In genomic region chr17:86947840-86948796, GRCm38 (mm10) we compare ENCODE assay signal across 11 mouse cellular contexts. TPM values are rescaled to one million over a fixed set of nuclear protein-coding genes. Genes with fewer than 3 reads are reported as not detected.
DNase-seq lines count a peak whose midpoint lies in the region; ATAC-seq lines count a peak whose summit lies in the region.
"Had no signal": no experiment of that assay in that cellular context is flagged by ENCODE, and none has a peak within 500 bp of the region (broad histone marks: within the 10 kb centered on the region; RNA-seq: fewer than 3 reads in every experiment).

Gene Atp6v1e2 (minus strand): TSS chr17:86947897.

- no peaks in the 10 kb centered on the region for H3K4me1 ChIP-seq in kidney, embryonic 14.5 days (ENCODE audit: control insufficient read depth, insufficient read depth, low read length)
- H3K4me1 ChIP-seq in embryonic facial prominence, embryonic 13.5 days: 0 out of 2 replicates have a peak, but pooled peaks cover 3% of the 10 kb centered on the region
- peaks cover 8% of the 10 kb centered on the region for H3K4me1 ChIP-seq in midbrain, embryonic 12.5 days
- H3K4me1 ChIP-seq: neural tube, embryonic 12.5 days had no signal

- peak; percentile 50 to 57 for DNase-seq in kidney, adult 8-10 months
- peak; percentile 44 to 53 for DNase-seq in gastrocnemius, postnatal 36 days
- DNase-seq in c-Kit-positive CD71-positive TER-119-positive erythroid progenitor cells, embryonic 14.5 days (ENCODE audit: low spot score): no peak
- DNase-seq in heart, adult 9 months (ENCODE audit: low spot score in 2 of 2): no peak
- DNase-seq in heart, postnatal 14 days: no peak
- DNase-seq: liver, postnatal 0 days had no signal

- H3K4me3 ChIP-seq in kidney, embryonic 14.5 days (ENCODE audit: low read length): no peak within 1 kb of the TSS
- no peak within 1 kb of the TSS for H3K4me3 ChIP-seq in embryonic facial prominence, embryonic 13.5 days
- H3K4me3 ChIP-seq in midbrain, embryonic 12.5 days: no peak within 1 kb of the TSS
- H3K4me3 ChIP-seq: neural tube, embryonic 12.5 days had no signal

- H3K4me2 ChIP-seq in kidney, embryonic 14.5 days (replicated peaks; ENCODE audit: low read depth, low read length): no peak within 1 kb of the TSS
- H3K4me2 ChIP-seq in embryonic facial prominence, embryonic 13.5 days: no peak within 1 kb of the TSS
- 0 out of 2 replicates have a peak within 1 kb of the TSS, but pooled peaks have one; percentile 3 for H3K4me2 ChIP-seq in midbrain, embryonic 12.5 days (replicated peaks)
- H3K4me2 ChIP-seq: neural tube, embryonic 12.5 days had no signal

- H3K9ac ChIP-seq in kidney, embryonic 14.5 days (ENCODE audit: low read depth, low read length): no peak within 1 kb of the TSS
- H3K9ac ChIP-seq in embryonic facial prominence, embryonic 13.5 days: peak within 1 kb of the TSS; percentile 32; the same call in 1 of the 2 replicates
- H3K9ac ChIP-seq in midbrain, embryonic 12.5 days (replicated peaks): 0 out of 2 replicates have a peak within 1 kb of the TSS, but pooled peaks have one; percentile 21
- H3K9ac ChIP-seq: liver, postnatal 0 days; neural tube, embryonic 12.5 days had no signal

- H3K36me3 ChIP-seq in kidney, embryonic 14.5 days (ENCODE audit: control insufficient read depth, insufficient read depth, low read length): no peaks in the 10 kb centered on the region
- H3K36me3 ChIP-seq in embryonic facial prominence, embryonic 13.5 days: no peaks in the 10 kb centered on the region
- H3K36me3 ChIP-seq in midbrain, embryonic 12.5 days: no peaks in the 10 kb centered on the region
- H3K36me3 ChIP-seq: neural tube, embryonic 12.5 days had no signal

- H3K27me3 ChIP-seq in kidney, embryonic 14.5 days (ENCODE audit: control insufficient read depth, insufficient read depth, low read length): no peaks in the 10 kb centered on the region
- no peaks in the 10 kb centered on the region for H3K27me3 ChIP-seq in embryonic facial prominence, embryonic 13.5 days
- H3K27me3 ChIP-seq in midbrain, embryonic 12.5 days: 0 out of 2 replicates have a peak, but pooled peaks cover 4% of the 10 kb centered on the region
- H3K27me3 ChIP-seq: neural tube, embryonic 12.5 days had no signal

- H3K27ac ChIP-seq in kidney, embryonic 14.5 days (ENCODE audit: low read depth, low read length): no peak within 1 kb of the TSS
- H3K27ac ChIP-seq in embryonic facial prominence, embryonic 13.5 days: no peak within 1 kb of the TSS
- H3K27ac ChIP-seq in midbrain, embryonic 12.5 days (replicated peaks): peak within 1 kb of the TSS; percentile 60
- H3K27ac ChIP-seq: neural tube, embryonic 12.5 days had no signal

- H3K9me3 ChIP-seq in kidney, embryonic 14.5 days (ENCODE audit: control insufficient read depth, low read length): no peaks in the 10 kb centered on the region
- no peaks in the 10 kb centered on the region for H3K9me3 ChIP-seq in embryonic facial prominence, embryonic 13.5 days
- H3K9me3 ChIP-seq in midbrain, embryonic 12.5 days: no peaks in the 10 kb centered on the region
- H3K9me3 ChIP-seq: neural tube, embryonic 12.5 days had no signal

- WGBS in kidney, embryonic 14.5 days: 84% methylated on average over 28 of the region's 28 CpGs
- WGBS in embryonic facial prominence, embryonic 13.5 days: 68% methylated on average over 28 of the region's 28 CpGs
- WGBS in midbrain, embryonic 12.5 days: 72% methylated on average over 28 of the region's 28 CpGs

- ATAC-seq in kidney, embryonic 14.5 days (ENCODE audit: low FRiP score, low TSS enrichment): no peak
- ATAC-seq in embryonic facial prominence, embryonic 13.5 days (ENCODE audit: insufficient number of reproducible peaks, insufficient read depth, low FRiP score, low TSS enrichment, low read depth): no peak
- ATAC-seq in midbrain, embryonic 12.5 days (ENCODE audit: low FRiP score, low read depth): peak; percentile 83
- ATAC-seq: liver, postnatal 0 days had no signal

- intact Hi-C loops in gastrocnemius, postnatal 36 days (cut with DNase I): no loop called here
- intact Hi-C loops in heart, postnatal 14 days (cut with DNase I): no loop called here

RNA-seq across cellular contexts. Expression of gene Atp6v1e2, which starts in this region (rescaled TPM):
- polyA plus RNA-seq in kidney, embryonic 14.5 days (2014; fragmentation: Nextera tagmentation; extraction: Ambion mirVana): not detected in 2 replicates
- not detected in 2 replicates for polyA plus RNA-seq in embryonic facial prominence, embryonic 13.5 days (2015; fragmentation: Nextera tagmentation; extraction: Ambion mirVana)
- total RNA-seq in gastrocnemius, postnatal 36 days (2021): not detected
- 0.39 and 0.60 TPM in 2 replicates for polyA plus RNA-seq in midbrain, embryonic 12.5 days (2016; fragmentation: Nextera tagmentation; extraction: Ambion mirVana)
- total RNA-seq in heart, postnatal 14 days (2021): not detected
- total RNA-seq: hematopoietic stem cell, adult 5-6 weeks had no signal
- polyA plus RNA-seq: liver, postnatal 0 days; neural tube, embryonic 12.5 days had no signal

Comparison
In these comparisons a context has a peak if more than half of its experiments do, and no peak if none do; other contexts are left out.
1. Peak in DNase-seq in gastrocnemius, postnatal 36 days; RNA of the gene not detected or under 1 TPM.
2. Peak in ATAC-seq, H3K27ac ChIP-seq, H3K9ac ChIP-seq and H3K4me2 ChIP-seq in midbrain, embryonic 12.5 days; RNA of the gene not detected or under 1 TPM.
3. DNase-seq: peak in kidney, adult 8-10 months (2 of 2); none in c-Kit-positive CD71-positive TER-119-positive erythroid progenitor cells, embryonic 14.5 days (single experiment), heart, adult 9 months (0 of 2) and heart, postnatal 14 days (0 of 2).